Mouse (Mus musculus): Measurements from ENCODE around the gene Xylt1. TPM values are rescaled to one million over a fixed set of nuclear protein-coding genes. Genes with fewer than 3 reads are reported as not detected.
A peak's percentile ranks its signal among the peaks of the same experiment; 100 is the strongest.

The Xylt1 gene
- polyA plus RNA-seq, 1 experiment from 2014 or later = 2.9 TPM

DNA sequence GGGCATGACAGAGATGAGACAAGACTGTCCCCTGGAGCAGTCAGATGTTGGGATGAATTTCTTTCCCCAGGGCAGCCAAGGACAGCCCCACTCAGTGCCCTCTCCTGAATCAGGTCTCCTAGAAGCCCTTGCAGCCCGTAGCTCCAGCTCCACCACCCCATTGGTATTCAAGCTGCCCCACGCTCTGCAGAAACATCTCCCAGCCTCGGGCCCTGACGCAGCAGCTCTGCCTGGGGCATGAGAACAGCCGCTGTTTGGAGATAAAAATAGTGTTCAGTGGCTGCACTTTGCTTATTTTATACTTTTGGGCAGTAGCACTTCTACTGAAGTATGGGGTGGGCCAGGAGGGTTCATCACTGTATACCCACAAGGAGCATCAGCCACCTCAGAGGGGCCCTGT is 144.9 kb downstream of the Xylt1 start:
- peaks cover 5% of the 10 kb centered on the region; the same call in 1 of the 2 replicates for H3K4me1 ChIP-seq (ENCODE audit: control insufficient read depth, insufficient read depth, low read depth, low read length)
- no peaks in the 10 kb centered on the region for H3K9me3 ChIP-seq (ENCODE audit: control insufficient read depth, low read length)
- WGBS = 89% methylated on average over 5 of the region's 5 CpGs
- no peaks in the 10 kb centered on the region for H3K27me3 ChIP-seq (replicated peaks; ENCODE audit: control insufficient read depth, insufficient read depth, low read length)
- no peak overlapping the region for H3K4me3 ChIP-seq (ENCODE audit: low read length)
- ATAC-seq = no peak
- no peak overlapping the region for H3K27ac ChIP-seq (ENCODE audit: low read depth, low read length)
- no peaks in the 10 kb centered on the region for H3K36me3 ChIP-seq (ENCODE audit: control insufficient read depth, insufficient read depth, low read length)
- H3K9ac ChIP-seq (ENCODE audit: low read depth, low read length) = no peak overlapping the region
- H3K4me2 ChIP-seq (ENCODE audit: low read length) = no peak overlapping the region

DNA sequence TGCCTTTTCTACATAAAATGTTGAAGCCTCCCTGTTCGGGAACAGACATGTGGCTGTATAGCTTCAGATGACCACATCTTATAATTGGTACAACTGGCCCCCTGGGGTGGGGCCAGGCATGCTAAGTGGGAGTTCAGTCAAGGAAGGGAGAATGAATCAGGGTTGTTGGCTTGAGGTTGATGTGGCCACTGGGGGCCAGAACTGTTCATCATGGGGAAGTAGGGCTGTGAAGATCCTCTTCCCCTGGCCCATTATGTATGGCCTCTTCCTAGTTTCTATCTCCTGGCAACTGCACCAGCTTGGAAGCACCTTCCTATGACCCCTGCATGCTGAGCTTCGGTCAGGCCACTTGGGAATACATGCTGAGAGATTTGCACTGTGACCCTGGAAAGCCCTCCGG is 145.8 kb downstream of the Xylt1 start:
- Histone ChIP-seq H3K9ac (ENCODE audit: low read depth, low read length) (no peak overlapping the region), H3K4me2 (ENCODE audit: low read length) (no peak overlapping the region), H3K9me3 (ENCODE audit: control insufficient read depth, low read length) (no peaks in the 10 kb centered on the region), H3K4me1 (ENCODE audit: control insufficient read depth, insufficient read depth, low read depth, low read length) (peaks cover 5% of the 10 kb centered on the region; the same call in 1 of the 2 replicates), H3K4me3 (ENCODE audit: low read length) (no peak overlapping the region), H3K27ac (ENCODE audit: low read depth, low read length) (no peak overlapping the region), H3K36me3 (ENCODE audit: control insufficient read depth, insufficient read depth, low read length) (no peaks in the 10 kb centered on the region), H3K27me3 (replicated peaks; ENCODE audit: control insufficient read depth, insufficient read depth, low read length) (no peaks in the 10 kb centered on the region)
- 82% methylated on average over 3 of the region's 3 CpGs for WGBS
- no peak for ATAC-seq

DNA sequence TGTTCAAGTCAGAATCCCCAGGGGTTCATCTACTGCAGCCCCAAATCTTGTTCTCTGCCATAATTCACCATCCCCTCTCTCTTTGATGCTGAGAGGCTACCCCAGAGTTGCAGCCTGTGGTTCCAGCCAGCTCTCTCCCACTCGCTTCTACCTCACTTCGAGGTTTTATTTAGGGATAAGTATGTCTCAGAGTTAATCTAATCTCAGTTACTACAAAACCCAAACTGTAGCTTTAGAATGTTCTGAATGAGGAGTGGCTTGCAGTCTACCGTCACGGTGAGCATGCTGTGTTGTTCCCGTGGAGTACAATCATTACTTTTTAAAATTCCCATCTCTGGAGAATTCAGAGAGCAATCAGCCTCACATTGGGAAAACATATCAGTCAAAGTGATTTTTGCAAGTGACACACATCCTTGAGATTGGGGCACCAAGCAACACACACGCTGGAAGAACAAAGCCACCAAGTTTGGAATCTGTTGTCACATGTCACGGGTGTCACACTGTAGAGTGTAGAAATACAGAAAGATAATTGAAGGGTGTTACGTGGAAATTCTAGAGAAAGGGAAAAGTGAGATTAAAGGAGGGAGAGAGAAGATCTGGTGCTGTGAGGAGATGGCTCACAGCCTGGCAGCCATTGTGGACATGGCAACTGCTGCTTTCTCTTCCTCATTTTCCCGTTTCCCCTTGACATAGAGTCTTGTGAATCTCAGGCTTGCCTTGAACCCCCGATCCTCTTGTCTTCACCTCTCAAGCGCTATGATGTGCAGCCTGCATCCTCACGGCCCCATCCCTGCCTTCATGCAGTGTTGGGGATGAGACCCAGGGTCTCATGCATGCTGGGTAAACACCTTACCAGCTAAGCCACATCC is 149.2 kb downstream of the Xylt1 start:
- 72% methylated on average over 12 of the region's 12 CpGs for WGBS
- H3K4me3 ChIP-seq (ENCODE audit: low read length) = no peak overlapping the region
- no peaks in the 10 kb centered on the region for H3K27me3 ChIP-seq (replicated peaks; ENCODE audit: control insufficient read depth, insufficient read depth, low read length)
- no peaks in the 10 kb centered on the region for H3K4me1 ChIP-seq (ENCODE audit: control insufficient read depth, insufficient read depth, low read depth, low read length)
- no peaks in the 10 kb centered on the region for H3K9me3 ChIP-seq (ENCODE audit: control insufficient read depth, low read length)
- H3K4me2 ChIP-seq (ENCODE audit: low read length) = no peak overlapping the region
- no peak overlapping the region for H3K27ac ChIP-seq (ENCODE audit: low read depth, low read length)
- H3K36me3 ChIP-seq (ENCODE audit: control insufficient read depth, insufficient read depth, low read length) = no peaks in the 10 kb centered on the region
- no peak overlapping the region for H3K9ac ChIP-seq (ENCODE audit: low read depth, low read length)
- no peak for ATAC-seq

DNA sequence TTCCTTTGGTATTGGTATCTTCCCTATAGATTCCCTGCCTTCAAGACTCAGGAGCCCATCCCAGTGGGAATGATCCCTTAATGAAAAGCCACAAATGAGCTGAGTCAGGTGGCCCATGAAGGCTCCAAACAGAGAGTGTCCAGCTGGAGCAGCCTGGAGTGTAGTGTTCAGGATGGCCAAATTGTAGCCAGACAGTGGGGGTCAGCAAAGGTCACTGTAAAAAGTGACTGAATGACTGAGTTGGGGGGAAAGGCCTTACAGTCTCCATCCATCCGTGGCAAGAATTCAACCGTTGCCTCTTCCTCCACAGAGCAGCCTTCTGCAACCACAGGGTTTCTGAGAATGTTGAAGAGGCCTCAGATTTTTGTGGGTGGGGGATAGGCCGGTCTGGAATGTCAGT is 151.9 kb downstream of the Xylt1 start:
- Histone ChIP-seq H3K4me3 (ENCODE audit: low read length) (no peak overlapping the region), H3K36me3 (ENCODE audit: control insufficient read depth, insufficient read depth, low read length) (no peaks in the 10 kb centered on the region), H3K4me2 (ENCODE audit: low read length) (no peak overlapping the region), H3K27ac (ENCODE audit: low read depth, low read length) (no peak overlapping the region), H3K9me3 (ENCODE audit: control insufficient read depth, low read length) (no peaks in the 10 kb centered on the region), H3K27me3 (replicated peaks; ENCODE audit: control insufficient read depth, insufficient read depth, low read length) (no peaks in the 10 kb centered on the region), H3K4me1 (ENCODE audit: control insufficient read depth, insufficient read depth, low read depth, low read length) (no peaks in the 10 kb centered on the region), H3K9ac (ENCODE audit: low read depth, low read length) (no peak overlapping the region)
- ATAC-seq = no peak
- WGBS = 50% methylated on average over 3 of the region's 3 CpGs

DNA sequence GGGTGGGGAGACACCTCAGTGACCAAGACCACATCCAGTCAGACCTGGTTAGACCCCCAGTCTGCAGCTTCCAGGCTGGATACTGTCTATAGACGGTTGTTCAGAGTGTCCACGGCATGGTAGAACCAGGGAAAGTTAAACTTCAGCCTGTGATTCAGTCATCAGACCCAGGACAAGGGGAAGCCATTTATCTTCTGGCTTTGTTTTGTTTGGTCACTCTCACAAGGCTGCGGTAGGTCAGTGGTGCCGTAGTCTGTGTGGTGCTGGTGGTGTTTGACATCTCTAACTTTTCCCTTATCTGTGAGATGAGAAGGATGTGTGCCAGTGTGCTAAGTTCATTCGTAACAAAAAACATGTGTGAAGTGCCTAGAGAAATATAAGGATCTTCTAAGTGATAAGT is 152.4 kb downstream of the Xylt1 start:
- ATAC-seq = no peak
- Histone ChIP-seq H3K36me3 (ENCODE audit: control insufficient read depth, insufficient read depth, low read length) (no peaks in the 10 kb centered on the region), H3K4me2 (ENCODE audit: low read length) (no peak overlapping the region), H3K4me3 (ENCODE audit: low read length) (no peak overlapping the region), H3K9ac (ENCODE audit: low read depth, low read length) (no peak overlapping the region), H3K27ac (ENCODE audit: low read depth, low read length) (no peak overlapping the region), H3K4me1 (ENCODE audit: control insufficient read depth, insufficient read depth, low read depth, low read length) (no peaks in the 10 kb centered on the region), H3K27me3 (replicated peaks; ENCODE audit: control insufficient read depth, insufficient read depth, low read length) (no peaks in the 10 kb centered on the region), H3K9me3 (ENCODE audit: control insufficient read depth, low read length) (no peaks in the 10 kb centered on the region)
- 69% methylated on average over 5 of the region's 5 CpGs for WGBS

DNA sequence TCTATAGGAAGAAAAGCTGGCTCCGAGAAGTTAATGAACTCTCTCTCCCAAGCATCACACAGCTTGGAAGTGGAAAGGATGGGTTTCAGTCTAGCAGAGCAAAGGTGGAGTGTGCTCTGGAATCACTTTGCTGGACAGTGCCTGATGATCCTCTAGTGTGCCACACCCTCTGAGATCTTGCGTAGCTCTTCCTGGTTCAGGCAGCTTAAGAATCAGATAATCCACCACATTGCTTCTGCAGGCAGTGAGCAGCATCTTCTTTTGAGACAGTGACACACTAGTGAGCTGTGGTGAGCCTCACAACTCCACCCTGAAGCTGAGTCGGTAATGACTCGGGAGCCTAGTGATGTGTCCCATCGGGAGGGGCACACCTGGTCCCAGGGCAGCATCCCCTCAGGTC is 159.2 kb downstream of the Xylt1 start:
- H3K4me3 ChIP-seq (ENCODE audit: low read length) = no peak overlapping the region
- no peaks in the 10 kb centered on the region for H3K9me3 ChIP-seq (ENCODE audit: control insufficient read depth, low read length)
- no peak overlapping the region for H3K9ac ChIP-seq (ENCODE audit: low read depth, low read length)
- ATAC-seq = no peak
- no peak overlapping the region for H3K27ac ChIP-seq (ENCODE audit: low read depth, low read length)
- H3K36me3 ChIP-seq (ENCODE audit: control insufficient read depth, insufficient read depth, low read length) = no peaks in the 10 kb centered on the region
- 89% methylated on average over 5 of the region's 5 CpGs for WGBS
- peaks cover 5% of the 10 kb centered on the region for H3K4me1 ChIP-seq (ENCODE audit: control insufficient read depth, insufficient read depth, low read depth, low read length)
- no peaks in the 10 kb centered on the region for H3K27me3 ChIP-seq (replicated peaks; ENCODE audit: control insufficient read depth, insufficient read depth, low read length)
- no peak overlapping the region for H3K4me2 ChIP-seq (ENCODE audit: low read length)

DNA sequence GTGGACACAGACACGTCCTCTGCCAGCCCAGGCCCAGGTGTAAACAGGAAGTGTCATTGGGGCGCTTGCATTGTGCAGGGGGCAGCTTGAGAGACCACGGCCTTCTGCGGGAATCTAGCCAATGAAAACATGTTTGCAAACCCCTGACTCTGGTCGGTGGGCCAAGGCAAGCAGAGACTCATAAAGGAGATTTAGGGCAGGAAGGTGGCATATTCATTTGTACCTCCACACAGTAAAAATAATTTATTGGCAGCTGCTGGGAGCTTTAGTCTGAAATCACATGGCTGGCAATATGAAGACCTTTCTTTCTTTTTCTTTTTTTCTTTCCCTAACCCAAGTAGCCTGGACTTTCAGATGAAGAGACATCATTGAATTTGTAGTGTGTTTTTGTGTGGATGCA is 159.6 kb downstream of the Xylt1 start:
- Histone ChIP-seq H3K27me3 (replicated peaks; ENCODE audit: control insufficient read depth, insufficient read depth, low read length) (no peaks in the 10 kb centered on the region), H3K9ac (ENCODE audit: low read depth, low read length) (no peak overlapping the region), H3K4me3 (ENCODE audit: low read length) (no peak overlapping the region), H3K4me2 (ENCODE audit: low read length) (no peak overlapping the region), H3K4me1 (ENCODE audit: control insufficient read depth, insufficient read depth, low read depth, low read length) (peaks cover 5% of the 10 kb centered on the region), H3K36me3 (ENCODE audit: control insufficient read depth, insufficient read depth, low read length) (no peaks in the 10 kb centered on the region), H3K27ac (ENCODE audit: low read depth, low read length) (no peak overlapping the region), H3K9me3 (ENCODE audit: control insufficient read depth, low read length) (no peaks in the 10 kb centered on the region)
- ATAC-seq = no peak
- WGBS = 66% methylated on average over 5 of the region's 5 CpGs

DNA sequence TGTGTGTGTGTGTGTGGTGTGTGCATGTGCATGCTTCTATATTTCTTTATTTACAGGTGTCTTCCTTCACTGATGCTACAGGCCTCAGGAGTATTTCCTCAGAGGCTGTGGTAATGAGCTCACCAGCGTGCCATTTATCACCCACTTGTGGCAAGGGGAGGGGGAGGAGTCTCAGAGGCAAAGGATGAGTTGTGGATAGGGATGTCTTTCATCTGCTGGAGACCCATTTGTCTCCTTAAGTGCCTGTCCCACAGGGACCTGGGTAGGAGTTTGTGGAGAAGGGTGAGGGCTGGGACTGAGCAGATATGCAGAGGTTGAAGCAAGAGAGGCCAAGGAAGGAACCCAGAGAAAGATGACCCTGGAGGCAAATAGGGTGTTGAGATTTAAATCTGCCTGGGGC is 160.3 kb downstream of the Xylt1 start:
- 0 out of 2 replicates have a peak, but pooled peaks have one; percentile 50 for ATAC-seq

DNA sequence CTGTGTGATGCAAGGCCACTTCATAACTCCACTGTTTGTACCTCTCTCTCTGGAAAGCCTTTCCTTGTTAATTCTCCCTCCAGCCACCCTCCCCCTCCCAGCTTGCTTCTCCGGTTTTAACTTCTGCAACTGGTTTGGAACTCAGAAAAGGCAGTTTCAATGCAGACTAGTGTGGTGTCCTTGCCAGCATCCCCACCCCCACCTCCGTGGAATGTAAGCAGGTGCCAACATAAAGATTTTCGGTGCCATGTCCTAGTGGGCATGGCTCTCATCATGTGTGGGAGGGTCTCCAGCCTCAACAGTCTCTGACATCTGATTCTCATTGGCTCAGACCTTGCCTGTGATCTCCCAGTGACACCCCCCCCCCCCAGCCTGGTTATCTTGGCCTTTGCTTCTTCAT is 160.9 kb downstream of the Xylt1 start:
- Histone ChIP-seq H3K27ac (ENCODE audit: low read depth, low read length) (no peak overlapping the region), H3K4me2 (ENCODE audit: low read length) (no peak overlapping the region), H3K27me3 (replicated peaks; ENCODE audit: control insufficient read depth, insufficient read depth, low read length) (no peaks in the 10 kb centered on the region), H3K4me1 (ENCODE audit: control insufficient read depth, insufficient read depth, low read depth, low read length) (peaks cover 5% of the 10 kb centered on the region), H3K4me3 (ENCODE audit: low read length) (no peak overlapping the region), H3K9ac (ENCODE audit: low read depth, low read length) (no peak overlapping the region), H3K36me3 (ENCODE audit: control insufficient read depth, insufficient read depth, low read length) (no peaks in the 10 kb centered on the region), H3K9me3 (ENCODE audit: control insufficient read depth, low read length) (no peaks in the 10 kb centered on the region)
- no peak for ATAC-seq
- WGBS = 59% methylated on average over 3 of the region's 3 CpGs

More for the DNA sequence above, 160.3 kb downstream of the Xylt1 start:
- H3K4me3 ChIP-seq (ENCODE audit: low read length) = no peak overlapping the region
- no peaks in the 10 kb centered on the region for H3K27me3 ChIP-seq (replicated peaks; ENCODE audit: control insufficient read depth, insufficient read depth, low read length)
- H3K9ac ChIP-seq (ENCODE audit: low read depth, low read length) = no peak overlapping the region
- H3K4me2 ChIP-seq (ENCODE audit: low read length) = no peak overlapping the region
- 30% methylated on average over 1 of the region's 1 CpGs for WGBS
- peaks cover 5% of the 10 kb centered on the region for H3K4me1 ChIP-seq (ENCODE audit: control insufficient read depth, insufficient read depth, low read depth, low read length)
- H3K36me3 ChIP-seq (ENCODE audit: control insufficient read depth, insufficient read depth, low read length) = no peaks in the 10 kb centered on the region
- H3K27ac ChIP-seq (ENCODE audit: low read depth, low read length) = no peak overlapping the region
- no peaks in the 10 kb centered on the region for H3K9me3 ChIP-seq (ENCODE audit: control insufficient read depth, low read length)
